11 mouse cellular contexts compared by ENCODE assay signal in genomic region chrX:75082351-75082750, GRCm38 (mm10). TPM values are rescaled to one million over a fixed set of nuclear protein-coding genes. Genes with fewer than 3 reads are reported as not detected.
A peak's percentile ranks its signal among the peaks of the same experiment; 100 is the strongest.
DNase-seq lines count a peak whose midpoint lies in the region; TF ChIP-seq lines count a peak whose summit lies in the region.
"Had no signal": no experiment of that assay in that cellular context is flagged by ENCODE, and none has a peak within 500 bp of the region (broad histone marks: within the 10 kb centered on the region; RNA-seq: fewer than 3 reads in every experiment).

No protein-coding gene starts in this region.

- peak; percentile 14; the same call in 1 of the 2 replicates for TF ChIP-seq CTCF in heart, adult 2 months (IDR thresholded peaks at IDR 0.05)

- no peak overlapping the region for H3K27ac ChIP-seq in heart, adult 2 months
- H3K27ac ChIP-seq in forebrain, embryonic 10.5 days, result no peak overlapping the region

- H3K36me3 ChIP-seq in heart, adult 2 months (ENCODE audit: control insufficient read depth, insufficient read depth, low read length), result no peaks in the 10 kb centered on the region
- no peaks in the 10 kb centered on the region for H3K36me3 ChIP-seq in forebrain, embryonic 10.5 days (replicated peaks)

- no peaks in the 10 kb centered on the region for H3K27me3 ChIP-seq in heart, adult 2 months (ENCODE audit: control insufficient read depth, insufficient read depth, low read length)
- no peaks in the 10 kb centered on the region for H3K27me3 ChIP-seq in forebrain, embryonic 10.5 days (ENCODE audit: poor library complexity, severe bottlenecking)

- intact Hi-C loops in heart, adult 2 months (cut with DNase I), result loop anchor here (5.0 kb wide), 1 partner anchor 35 kb away; no protein-coding TSS in a partner anchor
- intact Hi-C loops in heart, postnatal 36 days (cut with DNase I), result no loop called here

- DNase-seq in heart, adult 2 months, result no peak
- DNase-seq in heart, postnatal 36 days, result no peak
- peak; percentile 14 for DNase-seq in lung, postnatal 10 days
- no peak for DNase-seq in lung, postnatal 4 days
- DNase-seq in T-cell, adult 2 months (ENCODE audit: low spot score), result peak; percentile 28
- peak; percentile 44 for DNase-seq in naive thymus-derived CD4-positive, alpha-beta T cell, adult 2 months (ENCODE audit: low read depth)
- no peak for DNase-seq in layer of hippocampus, postnatal 14 days (ENCODE audit: low spot score in 2 of 2)
- DNase-seq in forebrain, embryonic 10.5 days (ENCODE audit: extremely low spot score, low spot score), result no peak
- DNase-seq: cerebellum, adult 11 months; gastrocnemius, postnatal 25 days; right cerebral cortex, postnatal 25 days had no signal

- TF ChIP-seq POLR2A in heart, adult 2 months (IDR thresholded peaks at IDR 0.05; ENCODE audit: insufficient read depth, low read depth, low read length), result no peak

- no peak for TF ChIP-seq EP300 in heart, adult 2 months (IDR thresholded peaks at IDR 0.05; ENCODE audit: insufficient read depth, low read depth, low read length)

- H3K9me3 ChIP-seq in forebrain, embryonic 10.5 days, result no peaks in the 10 kb centered on the region

- H3K4me3 ChIP-seq in heart, adult 2 months, result no peak overlapping the region
- H3K4me3 ChIP-seq in forebrain, embryonic 10.5 days, result no peak overlapping the region

- no peak overlapping the region for H3K9ac ChIP-seq in heart, adult 2 months (ENCODE audit: low read depth, low read length)

- peaks cover 2% of the 10 kb centered on the region for H3K4me1 ChIP-seq in heart, adult 2 months (ENCODE audit: control insufficient read depth, insufficient read depth, low read length)
- H3K4me1 ChIP-seq in forebrain, embryonic 10.5 days, result no peaks in the 10 kb centered on the region; the same call in 1 of the 2 replicates

- no peaks in the 10 kb centered on the region for H3K79me2 ChIP-seq in heart, adult 2 months (replicated peaks; ENCODE audit: control insufficient read depth, insufficient read depth, low read length)

- 74% methylated on average over 2 of the region's 2 CpGs for WGBS in heart, adult 2 months
- 58% methylated on average over 2 of the region's 2 CpGs for WGBS in forebrain, embryonic 10.5 days

RNA-seq across cellular contexts. Expression of gene Gab3, which starts 2.9 kb away (rescaled TPM):
- 1 to 10 TPM; 1.1 to 1.3 TPM for total RNA-seq in heart, adult 2 months (2021)
- 1.1 and 1.2 TPM in 2 replicates for polyA plus RNA-seq in heart, adult 2 months (2012; rRNA removed)
- 1 to 10 TPM; 1.3 to 1.5 TPM for total RNA-seq in heart, postnatal 36 days (2021)
- total RNA-seq in layer of hippocampus, postnatal 14 days (2021), result 1 to 10 TPM; 1.9 to 2.8 TPM
- 0.56 and 0.77 TPM in 2 replicates for polyA plus RNA-seq in forebrain, embryonic 10.5 days (2016; fragmentation: Nextera tagmentation; extraction: Ambion mirVana)

RNA-seq across cellular contexts. Expression of gene Dkc1, which starts 13.3 kb away (rescaled TPM):
- 10 to 100 TPM; 19.2 to 21.1 TPM for total RNA-seq in heart, adult 2 months (2021)
- polyA plus RNA-seq in heart, adult 2 months (2012; rRNA removed), result 10.7 and 21.4 TPM in 2 replicates
- total RNA-seq in heart, postnatal 36 days (2021), result 10 to 100 TPM; 18.0 to 24.5 TPM
- 10 to 100 TPM; 24.0 to 26.2 TPM for total RNA-seq in layer of hippocampus, postnatal 14 days (2021)
- 266 and 289 TPM in 2 replicates for polyA plus RNA-seq in forebrain, embryonic 10.5 days (2016; fragmentation: Nextera tagmentation; extraction: Ambion mirVana)

RNA-seq across cellular contexts. Expression of gene Mpp1, which starts 48.5 kb away (rescaled TPM):
- 10 to 100 TPM; 12.1 to 13.9 TPM for total RNA-seq in heart, adult 2 months (2021)
- polyA plus RNA-seq in heart, adult 2 months (2012; rRNA removed), result 18.1 and 19.3 TPM in 2 replicates
- 10 to 100 TPM; 12.6 to 12.9 TPM for total RNA-seq in heart, postnatal 36 days (2021)
- 10 to 100 TPM; 27.4 to 30.0 TPM for total RNA-seq in layer of hippocampus, postnatal 14 days (2021)
- 21.0 and 21.4 TPM in 2 replicates for polyA plus RNA-seq in forebrain, embryonic 10.5 days (2016; fragmentation: Nextera tagmentation; extraction: Ambion mirVana)

Comparison
In these comparisons a context has a peak if more than half of its experiments do, and no peak if none do; other contexts are left out.
1. DNase-seq: peak in lung, postnatal 10 days (single experiment), T-cell, adult 2 months (single experiment) and naive thymus-derived CD4-positive, alpha-beta T cell, adult 2 months (single experiment); none in heart, adult 2 months (0 of 2), heart, postnatal 36 days (0 of 2), lung, postnatal 4 days (0 of 2), layer of hippocampus, postnatal 14 days (0 of 2) and forebrain, embryonic 10.5 days (single experiment).